Mouse (Mus musculus) embryonic facial prominence, embryonic 15.5 days (tissue): ENCODE measurements at regions not wholly inside any gene's neighbourhood (a gene's known extent, or its start where the extent isn't known, plus 50 kb on each side); places are given as distances from the start of the nearest gene placed in this dataset.

Source experiments
- ATAC-seq: fragments of 200-750 bp; cut with Nextera tagmentation; 2 replicates; pipeline ENCODE4 v1.8.0; 2017; ENCODE audit warnings: low read depth, moderate TSS enrichment; ENCODE audit not compliant: insufficient number of reproducible peaks, low FRiP score, low TSS enrichment
- H3K27ac ChIP-seq: fragments of 300-500 bp; sonication (generic); replicated peaks from 2 replicates; pipeline ENCODE4 v1.5.1; 2015; ENCODE audit warnings: mild to moderate bottlenecking, inconsistent platforms
- H3K27me3 ChIP-seq: fragments of 300-500 bp; sonication (generic); 2 replicates; pipeline ENCODE4 v1.6.1; 2015; ENCODE audit warnings: inconsistent platforms
- H3K36me3 ChIP-seq: fragments of 300-500 bp; sonication (generic); 2 replicates; pipeline ENCODE4 v1.6.1; 2015; ENCODE audit warnings: mild to moderate bottlenecking, inconsistent platforms
- H3K4me1 ChIP-seq: fragments of 300-500 bp; sonication (generic); 2 replicates; pipeline ENCODE4 v1.6.1; 2015; ENCODE audit warnings: inconsistent platforms
- H3K4me2 ChIP-seq: fragments of 300-500 bp; sonication (generic); replicated peaks from 2 replicates; pipeline ENCODE4 v1.6.1; 2015; ENCODE audit warnings: mild to moderate bottlenecking, inconsistent platforms
- H3K4me3 ChIP-seq: fragments of 300-500 bp; sonication (generic); replicated peaks from 2 replicates; pipeline ENCODE4 v1.5.1; 2015; ENCODE audit warnings: mild to moderate bottlenecking, inconsistent platforms
- H3K9ac ChIP-seq: fragments of 300-500 bp; sonication (generic); 2 replicates; pipeline ENCODE4 v1.6.1; 2015; ENCODE audit warnings: inconsistent platforms
- H3K9me3 ChIP-seq: fragments of 300-500 bp; sonication (generic); replicated peaks from 2 replicates; pipeline ENCODE4 v1.6.1; 2016; ENCODE audit warnings: inconsistent platforms
- WGBS: fragments of 180-500 bp; shearing (Covaris S2); methylation state at CpG from one replicate; pipeline ENCODE4 v1.1.7; 2015; 5-methylcytosine and 5-hydroxymethylcytosine counted together

DNA sequence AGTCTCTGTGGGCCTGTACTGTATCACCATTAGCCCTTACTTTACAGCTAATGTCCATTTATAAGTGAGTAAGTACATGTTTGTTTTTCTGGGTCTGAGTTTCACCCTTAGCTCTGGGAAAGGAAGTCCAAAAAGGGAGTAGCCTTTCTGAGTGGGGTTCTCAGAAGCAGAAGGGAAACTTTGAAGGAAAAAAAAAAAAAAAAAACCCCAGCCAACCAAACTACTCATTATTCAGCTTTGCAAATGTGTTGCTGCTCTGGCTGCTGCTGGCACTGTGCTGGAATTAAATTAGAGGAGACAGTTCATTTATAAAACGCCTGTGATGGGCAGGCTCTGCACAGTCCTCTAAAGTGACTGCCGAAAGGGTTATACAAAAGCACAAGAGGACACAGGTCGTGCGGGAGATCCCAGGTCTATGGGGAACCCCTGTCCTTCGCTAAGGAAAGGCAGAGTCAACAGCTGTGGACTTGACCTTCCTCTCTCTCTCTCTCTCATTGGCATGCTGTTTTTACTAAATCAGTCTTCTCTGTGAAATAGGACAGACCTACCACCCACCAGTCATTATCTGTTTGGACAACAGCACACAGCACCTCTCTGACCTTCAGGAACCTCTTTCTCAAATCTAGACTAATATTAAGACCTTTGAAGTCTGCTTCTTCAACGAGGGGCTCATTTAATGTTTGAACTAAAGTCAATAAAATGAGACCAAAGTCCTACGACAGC, 165.4 kb downstream of the Cd47 start:
- no peaks in the 10 kb centered on the region for H3K27me3 ChIP-seq
- no peaks in the 10 kb centered on the region for H3K36me3 ChIP-seq
- no peak for ATAC-seq
- H3K27ac ChIP-seq: no peak overlapping the region
- 42% methylated on average over 7 of the region's 7 CpGs for WGBS
- no peaks in the 10 kb centered on the region for H3K9me3 ChIP-seq
- no peak overlapping the region for H3K4me2 ChIP-seq
- H3K4me1 ChIP-seq: peaks cover 3% of the 10 kb centered on the region; the same call in 1 of the 2 replicates
- H3K9ac ChIP-seq: no peak overlapping the region
- H3K4me3 ChIP-seq: no peak overlapping the region

DNA sequence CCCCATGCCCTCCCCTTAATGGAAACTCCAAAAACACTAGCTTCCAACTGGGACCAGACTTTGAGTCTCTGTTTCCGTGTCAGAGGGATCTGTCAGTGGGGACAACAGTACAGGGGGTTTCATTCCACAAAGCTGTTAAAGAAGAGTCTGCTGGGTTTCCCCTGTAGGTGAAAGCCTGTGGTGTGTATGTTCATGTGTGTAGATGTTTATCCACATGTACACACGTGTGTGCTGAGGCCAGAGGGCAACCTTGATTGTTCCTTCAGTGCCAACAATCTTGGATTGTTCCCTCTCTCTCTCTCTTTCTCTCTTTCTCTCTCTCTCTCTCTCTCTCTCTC, 165.9 kb downstream of the Cd47 start:
- WGBS: 53% methylated on average over 2 of the region's 2 CpGs
- ATAC-seq: no peak
- no peak overlapping the region for H3K9ac ChIP-seq
- H3K36me3 ChIP-seq: no peaks in the 10 kb centered on the region
- no peak overlapping the region for H3K4me2 ChIP-seq
- H3K4me1 ChIP-seq: peaks cover 3% of the 10 kb centered on the region; the same call in 1 of the 2 replicates
- H3K27ac ChIP-seq: no peak overlapping the region
- no peak overlapping the region for H3K4me3 ChIP-seq
- H3K9me3 ChIP-seq: no peaks in the 10 kb centered on the region
- H3K27me3 ChIP-seq: no peaks in the 10 kb centered on the region

DNA sequence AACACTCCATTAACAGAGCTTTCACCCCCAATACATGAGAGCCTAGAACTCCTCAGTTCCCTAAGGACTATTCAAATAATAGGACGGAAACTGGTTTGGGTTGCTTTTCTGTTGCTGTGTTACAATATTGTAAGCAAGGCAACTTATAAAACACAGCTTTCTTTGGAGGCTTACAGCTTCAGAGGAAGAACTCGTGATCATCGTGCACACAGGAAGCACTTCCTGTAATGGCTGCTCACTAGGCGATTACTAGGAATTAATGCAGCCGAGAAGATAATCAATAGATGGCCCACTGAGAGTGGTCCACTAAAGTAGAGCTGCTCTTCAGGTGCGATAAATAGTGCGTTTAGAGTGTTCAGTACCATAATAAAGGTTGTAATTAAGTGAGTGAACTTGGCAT, 166.8 kb downstream of the Cd47 start:
- Histone ChIP-seq H3K9ac (no peak overlapping the region), H3K27ac (no peak overlapping the region), H3K4me3 (no peak overlapping the region), H3K36me3 (no peaks in the 10 kb centered on the region), H3K9me3 (no peaks in the 10 kb centered on the region), H3K4me2 (no peak overlapping the region), H3K27me3 (no peaks in the 10 kb centered on the region), H3K4me1 (peaks cover 3% of the 10 kb centered on the region; the same call in 1 of the 2 replicates)
- WGBS: 78% methylated on average over 7 of the region's 7 CpGs
- no peak for ATAC-seq

DNA sequence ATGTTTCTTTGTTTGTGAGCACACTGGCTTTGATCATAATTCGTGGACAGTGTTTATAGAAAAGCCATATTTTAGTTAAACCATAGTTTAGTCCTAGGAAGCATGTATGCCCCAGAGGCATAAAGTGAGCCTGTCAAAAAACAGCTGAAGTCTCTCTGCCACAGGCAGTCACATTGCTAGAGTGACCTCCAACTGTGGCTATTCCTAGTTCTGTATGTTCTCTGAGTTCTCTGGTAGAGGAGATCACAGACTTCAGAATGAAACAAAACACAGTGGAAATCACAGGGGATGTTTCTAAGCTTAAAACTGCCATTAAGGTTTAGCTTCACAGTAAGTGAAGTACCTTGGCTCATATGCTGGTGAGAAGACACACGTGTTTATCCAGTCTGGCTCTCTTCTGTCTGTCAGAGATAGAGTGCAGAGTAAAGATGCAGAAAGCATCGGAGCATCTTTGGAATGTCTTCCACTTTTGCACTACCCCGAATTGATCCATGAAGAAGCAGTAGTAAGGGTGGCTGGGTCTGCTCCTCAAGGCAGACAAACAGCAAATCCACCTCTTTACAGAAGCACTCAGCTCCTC, 168.0 kb downstream of the Cd47 start:
- H3K4me3 ChIP-seq: no peak overlapping the region
- no peak overlapping the region for H3K9ac ChIP-seq
- no peak overlapping the region for H3K4me2 ChIP-seq
- ATAC-seq: no peak
- no peaks in the 10 kb centered on the region for H3K9me3 ChIP-seq
- peaks cover 3% of the 10 kb centered on the region; the same call in 1 of the 2 replicates for H3K4me1 ChIP-seq
- H3K27ac ChIP-seq: no peak overlapping the region
- WGBS: 61% methylated on average over 4 of the region's 4 CpGs
- H3K36me3 ChIP-seq: no peaks in the 10 kb centered on the region
- no peaks in the 10 kb centered on the region for H3K27me3 ChIP-seq

DNA sequence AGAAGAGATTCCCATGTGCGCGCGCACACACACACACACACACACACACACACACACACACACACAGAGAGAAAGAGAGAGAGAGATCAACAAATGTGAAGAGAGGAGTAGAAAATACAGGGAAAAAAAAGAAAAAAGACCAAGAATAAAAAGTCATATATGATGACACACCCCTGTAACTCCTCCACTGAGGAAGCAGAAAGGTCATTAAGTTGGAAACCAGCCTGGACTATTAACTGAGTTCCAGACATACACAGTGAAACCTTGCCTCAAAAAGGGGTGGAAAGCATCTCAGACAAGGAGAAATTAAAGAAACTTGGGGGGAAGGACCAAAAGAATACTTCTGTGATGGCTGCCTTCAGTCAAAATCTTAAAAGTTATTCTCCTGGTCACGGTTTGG, 168.7 kb downstream of the Cd47 start:
- ATAC-seq: no peak
- Histone ChIP-seq H3K4me2 (no peak overlapping the region), H3K4me1 (peaks cover 3% of the 10 kb centered on the region; the same call in 1 of the 2 replicates), H3K27ac (no peak overlapping the region), H3K27me3 (no peaks in the 10 kb centered on the region), H3K4me3 (no peak overlapping the region), H3K9me3 (no peaks in the 10 kb centered on the region), H3K36me3 (no peaks in the 10 kb centered on the region), H3K9ac (no peak overlapping the region)
- WGBS: 93% methylated on average over 3 of the region's 4 CpGs

DNA sequence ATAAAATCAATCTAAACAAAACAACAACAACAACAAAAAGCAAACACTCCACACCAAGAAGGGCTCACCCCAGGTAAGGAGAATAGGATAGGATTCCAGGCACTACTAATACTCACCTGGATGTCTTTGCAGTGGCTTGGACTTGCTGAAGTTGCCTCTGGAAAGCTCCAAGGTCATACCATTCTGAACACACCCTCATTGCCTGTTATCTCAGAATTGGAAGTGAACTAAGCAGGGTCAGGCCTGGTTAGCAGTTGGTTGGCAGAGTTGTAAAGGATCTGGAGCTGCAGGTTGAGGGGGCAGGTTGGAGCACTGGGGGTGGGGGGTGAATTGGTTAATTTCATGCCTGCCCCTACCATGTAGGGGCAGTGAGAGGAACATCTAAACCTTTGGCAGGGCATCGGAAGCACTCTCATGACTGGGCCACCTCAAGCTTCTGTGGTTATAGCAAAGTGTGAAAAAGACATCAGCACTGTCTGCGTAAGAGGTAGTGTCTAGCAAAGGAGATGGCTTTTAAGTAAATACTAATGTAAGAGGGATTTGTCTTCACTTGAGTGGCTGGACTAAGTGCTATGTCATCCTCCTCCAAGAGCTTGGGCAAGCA, 169.5 kb downstream of the Cd47 start:
- Histone ChIP-seq H3K27me3 (no peaks in the 10 kb centered on the region), H3K9me3 (no peaks in the 10 kb centered on the region), H3K4me1 (peaks cover 3% of the 10 kb centered on the region; the same call in 1 of the 2 replicates), H3K4me3 (no peak overlapping the region), H3K4me2 (no peak overlapping the region), H3K36me3 (no peaks in the 10 kb centered on the region), H3K9ac (no peak overlapping the region), H3K27ac (no peak overlapping the region)
- 94% methylated on average over 2 of the region's 2 CpGs for WGBS
- no peak for ATAC-seq

DNA sequence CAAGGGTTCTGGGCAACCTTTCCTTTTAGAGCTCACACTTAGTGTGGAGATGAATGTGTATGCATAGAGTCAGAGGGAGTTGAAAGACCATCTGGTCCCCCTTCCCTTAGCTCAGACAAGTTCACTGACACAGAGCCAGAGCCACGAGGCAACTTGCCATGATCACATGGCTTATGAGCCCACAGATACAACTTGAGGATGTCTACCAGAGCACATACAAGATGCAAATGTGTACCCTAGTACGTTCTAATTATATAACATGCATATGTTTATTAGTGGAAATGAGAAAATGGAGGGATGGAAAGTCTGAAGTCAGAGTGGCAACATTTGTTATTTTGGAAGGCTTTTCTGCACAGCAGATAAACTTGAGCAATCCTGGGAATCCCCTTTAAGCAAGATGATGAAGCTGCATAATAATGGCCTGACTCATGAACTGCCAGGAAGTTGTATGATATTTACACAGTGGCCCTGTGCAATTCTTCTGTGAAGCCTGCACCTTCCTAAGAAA, 170.0 kb downstream of the Cd47 start:
- Histone ChIP-seq H3K9ac (no peak overlapping the region), H3K27ac (no peak overlapping the region), H3K4me2 (no peak overlapping the region), H3K4me3 (no peak overlapping the region), H3K27me3 (no peaks in the 10 kb centered on the region), H3K4me1 (peaks cover 3% of the 10 kb centered on the region; the same call in 1 of the 2 replicates), H3K36me3 (no peaks in the 10 kb centered on the region), H3K9me3 (no peaks in the 10 kb centered on the region)
- ATAC-seq: no peak
- WGBS: 59% methylated on average over 2 of the region's 2 CpGs

DNA sequence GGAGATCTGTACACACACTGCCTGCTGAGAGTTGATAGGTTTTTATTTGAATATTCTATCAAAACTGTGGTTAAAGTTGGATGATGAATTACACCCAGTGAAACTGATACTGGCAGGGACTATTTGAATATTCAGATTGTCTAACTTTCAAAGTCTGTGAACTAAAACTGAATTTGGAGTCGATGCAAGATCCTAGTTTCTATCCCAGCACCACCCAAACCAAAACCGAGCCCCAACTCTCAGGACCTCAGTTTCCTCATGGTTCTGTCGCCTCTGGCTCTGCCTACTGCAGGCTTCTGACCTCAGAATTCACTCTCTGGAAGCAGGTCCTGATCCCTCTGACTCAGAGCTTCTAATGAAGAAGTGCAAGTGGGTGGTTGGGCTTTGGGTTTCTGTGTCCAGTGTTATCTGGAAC, 170.8 kb downstream of the Cd47 start:
- H3K27ac ChIP-seq: no peak overlapping the region
- no peaks in the 10 kb centered on the region for H3K36me3 ChIP-seq
- 87% methylated on average over 3 of the region's 3 CpGs for WGBS
- no peak overlapping the region for H3K9ac ChIP-seq
- no peak for ATAC-seq
- H3K4me1 ChIP-seq: no peaks in the 10 kb centered on the region
- H3K4me3 ChIP-seq: no peak overlapping the region
- no peaks in the 10 kb centered on the region for H3K27me3 ChIP-seq
- H3K4me2 ChIP-seq: no peak overlapping the region
- no peaks in the 10 kb centered on the region for H3K9me3 ChIP-seq

DNA sequence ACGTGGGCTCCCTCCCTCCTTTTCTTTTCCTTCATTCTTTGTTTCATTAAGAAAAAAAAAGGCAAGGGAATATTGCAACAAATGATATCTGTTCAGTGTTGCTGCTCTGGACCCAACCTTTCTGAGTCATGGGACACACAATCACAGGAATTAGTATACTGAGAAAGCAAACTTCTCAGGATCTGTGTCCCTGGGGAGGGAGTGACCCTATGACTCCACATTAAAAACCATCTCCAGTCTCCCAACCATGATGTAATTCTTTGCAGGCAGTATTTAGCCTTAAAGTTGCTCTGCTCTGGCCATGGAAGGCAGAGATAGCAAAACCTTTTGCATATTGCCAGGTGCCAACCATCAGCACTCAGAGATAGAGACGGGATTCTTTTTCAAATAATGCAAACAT, 176.9 kb downstream of the Cd47 start:
- Histone ChIP-seq H3K27ac (no peak overlapping the region), H3K4me2 (no peak overlapping the region), H3K9me3 (no peaks in the 10 kb centered on the region), H3K36me3 (no peaks in the 10 kb centered on the region), H3K27me3 (no peaks in the 10 kb centered on the region), H3K9ac (no peak overlapping the region), H3K4me3 (no peak overlapping the region), H3K4me1 (peaks cover 7% of the 10 kb centered on the region; the same call in 1 of the 2 replicates)
- WGBS: 84% methylated on average over 2 of the region's 2 CpGs
- no peak for ATAC-seq

DNA sequence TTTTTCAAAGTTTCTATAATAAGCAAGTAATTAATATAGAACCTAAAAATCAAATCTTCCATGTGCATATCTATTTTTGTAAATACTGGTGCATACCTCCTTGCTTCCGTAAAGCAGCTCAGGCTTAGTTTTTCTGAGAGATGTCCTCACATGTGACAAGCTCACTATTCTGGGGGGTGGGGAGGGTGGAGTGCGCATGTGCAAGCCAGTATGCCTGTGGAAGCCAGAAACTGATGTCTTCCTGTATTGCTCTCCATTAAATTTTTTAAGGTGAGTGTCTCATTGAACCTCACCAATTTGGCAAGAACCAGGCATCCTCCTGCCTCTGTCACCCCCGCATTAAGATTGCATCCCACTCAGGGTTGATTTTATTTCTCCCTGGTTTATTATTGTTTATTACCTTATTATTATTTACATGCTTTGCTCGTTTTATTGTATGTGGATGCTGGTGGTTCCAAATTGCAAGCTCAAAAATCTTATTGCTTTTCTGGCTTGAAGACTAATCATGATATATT, 179.2 kb downstream of the Cd47 start:
- 82% methylated on average over 4 of the region's 4 CpGs for WGBS
- no peak for ATAC-seq
- H3K4me3 ChIP-seq: no peak overlapping the region
- no peaks in the 10 kb centered on the region for H3K9me3 ChIP-seq
- no peak overlapping the region for H3K9ac ChIP-seq
- peaks cover 7% of the 10 kb centered on the region; the same call in 1 of the 2 replicates for H3K4me1 ChIP-seq
- no peaks in the 10 kb centered on the region for H3K36me3 ChIP-seq
- no peak overlapping the region for H3K4me2 ChIP-seq
- no peaks in the 10 kb centered on the region for H3K27me3 ChIP-seq
- no peak overlapping the region for H3K27ac ChIP-seq

DNA sequence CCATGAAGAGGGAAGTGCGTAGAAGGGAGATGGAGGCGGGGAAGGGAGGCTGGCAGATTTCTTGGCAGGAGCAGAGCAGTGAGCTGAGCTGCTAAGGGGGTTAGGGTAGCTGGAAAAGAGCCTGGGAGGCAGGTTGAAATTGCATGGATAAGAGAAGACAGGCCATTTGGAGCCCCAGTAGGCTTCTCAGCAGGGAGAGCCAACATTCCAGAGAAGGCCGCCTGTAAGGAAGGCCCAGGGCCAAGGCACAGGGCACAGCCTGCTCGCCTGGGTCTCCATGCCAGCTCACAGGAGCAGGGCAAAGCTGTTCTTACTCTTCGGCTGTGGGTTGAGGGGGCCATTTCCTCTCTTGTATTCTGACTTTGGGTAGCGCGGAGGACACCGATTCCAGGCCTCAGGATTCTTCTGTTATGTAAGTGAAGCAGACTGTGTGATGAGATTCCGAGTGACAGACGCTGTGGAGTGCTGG, 179.9 kb downstream of the Cd47 start:
- H3K4me3 ChIP-seq: no peak overlapping the region
- peak overlapping the region; percentile 75 for H3K27ac ChIP-seq
- peak overlapping the region; percentile 19; the same call in 1 of the 2 replicates for H3K4me2 ChIP-seq
- no peaks in the 10 kb centered on the region for H3K36me3 ChIP-seq
- H3K9me3 ChIP-seq: no peaks in the 10 kb centered on the region
- peak; percentile 57; the same call in 1 of the 2 replicates for ATAC-seq
- H3K9ac ChIP-seq: no peak overlapping the region
- WGBS: 50% methylated on average over 10 of the region's 10 CpGs
- H3K4me1 ChIP-seq: peaks cover 7% of the 10 kb centered on the region; the same call in 1 of the 2 replicates
- no peaks in the 10 kb centered on the region for H3K27me3 ChIP-seq
